Mouse (Mus musculus): ENCODE measurements around the gene Tpx2. TPM values are rescaled to one million over a fixed set of nuclear protein-coding genes. Genes with fewer than 3 reads are reported as not detected.

Gene Tpx2
- total RNA-seq, 2 experiments from 2014 or later = 338 to 412 TPM

GRCm38 (mm10) chr2:152819097-152819624 is 28.6 kb upstream of the Tpx2 start:
- no peak for ATAC-seq (replicated peaks; ENCODE audit: low FRiP score, poor library complexity, severe bottlenecking)

DNA sequence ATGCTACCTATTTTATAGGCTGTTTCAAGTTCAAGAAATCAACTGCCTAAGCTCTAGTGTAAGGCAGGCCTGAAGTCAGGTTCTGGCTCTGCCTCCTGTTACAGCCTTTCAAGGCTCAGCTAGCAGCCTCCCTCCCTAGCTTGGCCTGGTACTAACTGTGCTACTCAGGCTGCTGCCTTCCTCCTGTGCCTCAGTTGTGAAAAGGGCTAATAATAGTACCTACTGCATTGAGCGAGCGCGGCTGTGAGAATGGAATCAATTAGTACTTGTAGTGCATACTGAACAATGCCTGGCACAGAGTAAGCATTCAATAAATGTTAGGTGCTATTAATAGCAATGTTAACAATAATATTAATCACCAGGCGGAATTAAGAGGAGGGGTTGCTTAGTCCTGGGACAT is 27.8 kb upstream of the Tpx2 start:
- no peak for ATAC-seq (replicated peaks; ENCODE audit: low FRiP score, poor library complexity, severe bottlenecking)

DNA sequence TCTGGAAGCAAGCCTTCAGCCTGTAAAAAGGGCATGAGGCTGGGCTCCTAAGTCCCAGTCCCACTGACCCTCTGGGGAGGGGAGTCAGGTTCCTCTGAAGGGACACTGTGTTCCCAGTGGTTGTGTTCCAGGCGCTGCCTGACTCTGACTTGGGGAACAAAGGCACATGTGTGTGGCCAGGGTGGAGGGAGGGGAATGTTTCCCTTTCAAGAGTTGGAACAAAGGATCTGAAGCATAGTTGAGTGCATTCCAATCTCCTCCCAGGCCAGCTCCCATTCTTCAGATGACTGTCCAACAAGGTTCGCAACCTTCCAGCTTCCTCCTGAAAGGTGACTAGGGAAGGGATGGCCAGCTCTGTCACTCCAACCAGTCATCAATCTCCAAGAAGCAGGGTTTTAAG is 27.4 kb upstream of the Tpx2 start:
- ATAC-seq (replicated peaks; ENCODE audit: low FRiP score, poor library complexity, severe bottlenecking) = no peak

DNA sequence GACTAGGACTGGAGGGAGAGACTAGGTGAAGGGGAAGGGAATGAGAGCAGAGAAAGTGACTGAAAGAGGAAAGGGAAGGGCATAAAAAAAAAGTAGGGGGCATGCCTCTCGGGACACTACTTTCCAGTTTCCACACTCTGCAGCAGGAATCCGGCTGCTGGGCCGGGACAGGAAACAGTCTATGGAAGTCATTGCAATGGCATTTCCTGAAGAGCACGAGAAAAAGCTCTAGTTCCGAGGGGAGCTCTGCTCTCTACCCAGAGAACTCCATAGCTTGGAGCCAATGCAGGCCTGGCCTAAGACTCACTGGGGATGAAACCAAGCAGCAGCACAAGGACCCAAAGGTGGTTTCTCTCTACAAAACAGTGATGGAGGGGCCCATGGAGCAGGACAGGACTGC is 26.7 kb upstream of the Tpx2 start:
- ATAC-seq (replicated peaks; ENCODE audit: low FRiP score, poor library complexity, severe bottlenecking) = no peak

DNA sequence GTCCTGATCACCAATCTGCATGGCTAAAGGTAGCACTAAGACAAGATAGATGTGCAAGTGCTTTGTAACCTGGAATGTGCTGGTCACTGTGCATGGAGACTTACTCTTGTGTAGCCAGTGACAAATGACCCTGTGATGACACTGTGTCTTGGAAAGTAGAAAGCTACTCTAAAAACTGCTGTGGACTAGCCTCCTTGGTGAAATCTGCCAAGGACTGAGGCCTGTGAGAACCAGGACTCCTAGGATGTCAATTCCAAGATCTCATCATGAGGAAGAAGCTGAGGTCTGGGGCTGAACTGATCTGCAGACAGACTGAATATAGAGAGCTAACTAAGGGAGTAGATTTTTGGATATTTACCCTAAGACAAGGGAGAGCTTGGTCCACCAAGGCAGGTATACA is 26.2 kb upstream of the Tpx2 start:
- no peak for ATAC-seq (replicated peaks; ENCODE audit: low FRiP score, poor library complexity, severe bottlenecking)

- ATAC-seq (replicated peaks; ENCODE audit: low FRiP score, poor library complexity, severe bottlenecking) = no peak
Observed at GRCm38 (mm10) chr2:152823770-152824169, 24.0 kb upstream of the Tpx2 start.

- ATAC-seq (replicated peaks; ENCODE audit: low FRiP score, poor library complexity, severe bottlenecking) = no peak
Observed at GRCm38 (mm10) chr2:152824438-152825167, 23.2 kb upstream of the Tpx2 start.

GRCm38 (mm10) chr2:152825168-152825697 is 22.5 kb upstream of the Tpx2 start:
- ATAC-seq (replicated peaks; ENCODE audit: low FRiP score, poor library complexity, severe bottlenecking) = no peak

GRCm38 (mm10) chr2:152825713-152826112 is 22.1 kb upstream of the Tpx2 start:
- no peak for ATAC-seq (replicated peaks; ENCODE audit: low FRiP score, poor library complexity, severe bottlenecking)

- ATAC-seq (replicated peaks; ENCODE audit: low FRiP score, poor library complexity, severe bottlenecking) = no peak
Observed at GRCm38 (mm10) chr2:152826481-152826880, 21.3 kb upstream of the Tpx2 start.

GRCm38 (mm10) chr2:152827321-152828010 is 20.3 kb upstream of the Tpx2 start:
- ATAC-seq (replicated peaks; ENCODE audit: low FRiP score, poor library complexity, severe bottlenecking) = no peak

DNA sequence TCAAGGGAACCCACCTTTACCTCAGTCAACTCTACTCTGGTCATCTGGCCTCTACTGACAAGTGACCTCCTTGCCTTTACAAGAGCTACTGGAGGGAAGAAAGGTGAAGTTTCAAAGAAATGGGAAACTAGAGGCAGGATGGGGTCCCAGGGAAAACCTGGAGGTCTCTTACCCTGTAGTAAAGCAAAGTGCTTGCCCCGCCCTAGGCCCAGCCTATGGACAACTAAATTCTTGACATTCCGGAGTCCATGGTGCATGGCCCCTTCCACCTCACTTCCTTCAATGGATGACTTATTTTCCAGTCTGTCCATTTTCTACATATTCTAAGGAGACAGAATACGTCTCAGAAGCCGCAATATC is 19.8 kb upstream of the Tpx2 start:
- no peak for ATAC-seq (replicated peaks; ENCODE audit: low FRiP score, poor library complexity, severe bottlenecking)

GRCm38 (mm10) chr2:152828532-152828931 is 19.2 kb upstream of the Tpx2 start:
- no peak for ATAC-seq (replicated peaks; ENCODE audit: low FRiP score, poor library complexity, severe bottlenecking)

GRCm38 (mm10) chr2:152829367-152829881 is 18.3 kb upstream of the Tpx2 start:
- ATAC-seq (replicated peaks; ENCODE audit: low FRiP score, poor library complexity, severe bottlenecking) = no peak

- ATAC-seq (replicated peaks; ENCODE audit: low FRiP score, poor library complexity, severe bottlenecking) = peak; percentile 82
Observed at GRCm38 (mm10) chr2:152830021-152830921, 17.5 kb upstream of the Tpx2 start.

DNA sequence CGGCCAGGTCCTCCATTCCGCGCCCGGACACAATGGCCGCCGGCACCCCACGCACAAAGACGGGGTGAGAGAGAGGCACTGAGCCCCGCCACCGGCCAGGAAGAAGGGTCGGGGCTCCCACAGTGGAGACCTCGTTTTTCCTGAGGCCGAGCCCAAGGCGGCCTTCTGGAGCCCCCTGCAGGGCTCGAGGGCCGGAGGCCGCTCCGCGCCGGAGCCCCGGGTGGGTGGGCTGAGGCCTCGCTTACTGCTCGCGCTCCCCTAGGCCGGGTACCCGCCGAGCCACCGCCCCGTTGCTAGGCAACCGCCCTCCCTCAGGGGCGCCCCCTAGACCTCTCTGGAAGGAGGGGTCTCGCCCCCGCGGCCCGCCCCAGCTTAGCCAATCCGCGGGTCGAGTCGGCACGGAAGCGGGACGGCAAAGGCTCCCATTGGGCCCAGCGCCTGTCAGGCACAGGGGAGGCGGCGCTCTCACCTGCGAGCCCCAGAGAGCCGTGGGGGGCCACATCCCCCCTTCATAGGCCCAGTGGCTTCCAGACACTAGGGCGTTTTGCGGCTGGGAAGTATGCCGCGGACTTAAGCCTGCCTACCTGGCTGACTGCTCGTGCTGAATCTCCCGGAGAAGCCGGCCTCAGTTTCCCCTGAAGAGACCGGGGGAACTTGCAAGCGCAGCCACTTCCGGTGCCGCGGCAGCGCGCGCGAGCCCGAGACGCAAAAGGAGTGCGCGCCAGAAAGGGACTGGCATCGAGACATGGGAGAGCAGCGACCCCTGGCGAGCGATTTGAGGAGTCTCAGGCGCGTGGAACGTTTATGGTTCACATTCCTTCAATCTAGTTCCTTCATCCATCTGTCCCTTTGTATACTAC is 16.5 kb upstream of the Tpx2 start, which contains the start of gene Bcl2l1:
Gene Bcl2l1, minus strand, starts transcription at position 710 of the 860 bp plus-strand sequence.
- ATAC-seq (replicated peaks; ENCODE audit: low FRiP score, poor library complexity, severe bottlenecking) = peak; percentile 91

- no peak for ATAC-seq (replicated peaks; ENCODE audit: low FRiP score, poor library complexity, severe bottlenecking)
Observed at GRCm38 (mm10) chr2:152839256-152839655, 8.5 kb upstream of the Tpx2 start.

GRCm38 (mm10) chr2:152842741-152843140 is 5.0 kb upstream of the Tpx2 start:
- no peak for ATAC-seq (replicated peaks; ENCODE audit: low FRiP score, poor library complexity, severe bottlenecking)

Measured in erythroid progenitor cell, adult 5-6 weeks (primary cell).